Mouse (Mus musculus) heart, postnatal 0 days (tissue): ENCODE results near the gene Zfp286. TPM values are rescaled to one million over a fixed set of nuclear protein-coding genes. Genes with fewer than 3 reads are reported as not detected.

Experiments used
- ATAC-seq: fragments of 200-750 bp; cut with Nextera tagmentation; 2 replicates; pipeline ENCODE4 v1.8.0; 2017; ENCODE audit warnings: low read depth, moderate number of reproducible peaks, moderate library complexity; ENCODE audit not compliant: insufficient read depth
- DNase-seq: peaks from one replicate; pipeline ENCODE4 v3.0.0-alpha.2; 2016; ENCODE audit warnings: low spot score
- H3K27ac ChIP-seq: fragments of 300-500 bp; sonication (generic); 2 replicates; pipeline ENCODE4 v1.5.1; 2014; ENCODE audit warnings: low read depth, mild to moderate bottlenecking
- H3K27me3 ChIP-seq: fragments of 300-500 bp; sonication (generic); 2 replicates; pipeline ENCODE4 v1.6.1; 2014; ENCODE audit warnings: low read length, mixed read lengths; ENCODE audit not compliant: control insufficient read depth, insufficient read depth
- H3K36me3 ChIP-seq: fragments of 300-500 bp; sonication (generic); replicated peaks from 2 replicates; pipeline ENCODE4 v1.6.1; 2014; ENCODE audit warnings: low read length, mixed read lengths; ENCODE audit not compliant: control insufficient read depth, insufficient read depth
- H3K4me1 ChIP-seq: fragments of 300-500 bp; sonication (generic); 2 replicates; pipeline ENCODE4 v1.6.1; 2014; ENCODE audit warnings: antibody characterized with exemption; ENCODE audit not compliant: control insufficient read depth, insufficient read depth
- H3K4me2 ChIP-seq: fragments of 300-500 bp; sonication (generic); 2 replicates; pipeline ENCODE4 v1.6.1; 2014; ENCODE audit warnings: low read depth, mild to moderate bottlenecking, low read length, moderate library complexity
- H3K4me3 ChIP-seq: fragments of 300-500 bp; sonication (generic); 2 replicates; pipeline ENCODE4 v1.5.1; 2014; ENCODE audit warnings: low read depth, low read length
- H3K9ac ChIP-seq: fragments of 300-500 bp; sonication (generic); replicated peaks from 2 replicates; pipeline ENCODE4 v1.6.1; 2014; ENCODE audit warnings: low read depth, low read length, mixed read lengths
- H3K9me3 ChIP-seq: fragments of 300-500 bp; sonication (generic); replicated peaks from 2 replicates; pipeline ENCODE4 v1.6.1; 2016; ENCODE audit warnings: low read length; ENCODE audit not compliant: control insufficient read depth
- CTCF ChIP-seq: IDR thresholded peaks from 2 replicates; pipeline ENCODE4 v1.5.1; 2016; ENCODE audit warnings: antibody characterized with exemption, control low read depth, low read depth
- EP300 ChIP-seq: IDR thresholded peaks from 2 replicates; pipeline ENCODE4 v1.6.1; 2016; ENCODE audit warnings: antibody characterized with exemption, low read depth
- WGBS: fragments of 180-500 bp; shearing (Covaris S2); extraction: QIAGEN DNeasy Blood & Tissue Kit; methylation state at CpG from one replicate; pipeline ENCODE4 v1.1.7; 2014; 5-methylcytosine and 5-hydroxymethylcytosine counted together
- polyA plus RNA-seq: library from polyadenylated mRNA; unstranded; fragments of >200 nt; fragmentation: Nextera tagmentation; extraction: Ambion mirVana; gene quantifications from 2 replicates; pipeline ENCODE4 v1.2.1, GENCODE M21; 2015
- total RNA-seq: library from RNA; depleted of rRNA; stranded (reverse); fragments of >200 nt; gene quantifications from 2 replicates; pipeline ENCODE4 v1.2.3, GENCODE M21; 2014; ENCODE audit warnings: low replicate concordance

Zfp286 gene
- total and polyA plus RNA-seq, 2 experiments from 2014 or later = 2.0 to 3.5 TPM

GRCm38 (mm10) chr11:62826106-62826733, 37.0 kb upstream of the Zfp286 start:
- 80% methylated on average over 6 of the region's 6 CpGs for WGBS
- TF ChIP-seq EP300 = no peak
- no peak for TF ChIP-seq CTCF
- DNase-seq = no peak

GRCm38 (mm10) chr11:62825222-62826105, 36.2 kb upstream of the Zfp286 start:
- TF ChIP-seq EP300 (no peak), CTCF (no peak)
- H3K4me2 ChIP-seq = no peak overlapping the region
- H3K9ac ChIP-seq = no peak overlapping the region
- no peaks in the 10 kb centered on the region for H3K9me3 ChIP-seq
- no peak overlapping the region for H3K4me3 ChIP-seq
- DNase-seq (no peak), ATAC-seq (no peak)
- peaks cover 11% of the 10 kb centered on the region; the same call in 1 of the 2 replicates for H3K4me1 ChIP-seq
- peaks cover 6% of the 10 kb centered on the region for H3K36me3 ChIP-seq
- WGBS = 67% methylated on average over 9 of the region's 9 CpGs
- no peaks in the 10 kb centered on the region for H3K27me3 ChIP-seq
- no peak overlapping the region for H3K27ac ChIP-seq

More at GRCm38 (mm10) chr11:62826106-62826733, 37.0 kb upstream of the Zfp286 start:
- Histone ChIP-seq H3K4me2 (no peak overlapping the region), H3K4me1 (0 out of 2 replicates have a peak, but pooled peaks cover 3% of the 10 kb centered on the region), H3K36me3 (peaks cover 11% of the 10 kb centered on the region), H3K27me3 (no peaks in the 10 kb centered on the region), H3K9ac (no peak overlapping the region), H3K9me3 (no peaks in the 10 kb centered on the region), H3K27ac (no peak overlapping the region), H3K4me3 (no peak overlapping the region)
- ATAC-seq = no peak

GRCm38 (mm10) chr11:62824211-62824610, 34.9 kb upstream of the Zfp286 start:
- no peak overlapping the region for H3K9ac ChIP-seq
- H3K36me3 ChIP-seq = peaks cover 6% of the 10 kb centered on the region
- no peak for TF ChIP-seq CTCF
- TF ChIP-seq EP300 = no peak
- H3K27ac ChIP-seq = no peak overlapping the region
- H3K9me3 ChIP-seq = no peaks in the 10 kb centered on the region
- DNase-seq (no peak), ATAC-seq (no peak)
- peaks cover 17% of the 10 kb centered on the region; the same call in 1 of the 2 replicates for H3K4me1 ChIP-seq
- 54% methylated on average over 7 of the region's 7 CpGs for WGBS
- H3K4me2 ChIP-seq = no peak overlapping the region
- H3K27me3 ChIP-seq = no peaks in the 10 kb centered on the region
- H3K4me3 ChIP-seq = no peak overlapping the region

GRCm38 (mm10) chr11:62821893-62822292, 32.6 kb upstream of the Zfp286 start:
- Histone ChIP-seq H3K4me3 (peak overlapping the region; percentile 52), H3K9me3 (no peaks in the 10 kb centered on the region), H3K9ac (no peak overlapping the region), H3K4me1 (peaks cover 17% of the 10 kb centered on the region; the same call in 1 of the 2 replicates), H3K4me2 (peak overlapping the region; percentile 68), H3K27me3 (no peaks in the 10 kb centered on the region), H3K27ac (peak overlapping the region; percentile 59), H3K36me3 (no peaks in the 10 kb centered on the region)
- TF ChIP-seq EP300 (no peak), CTCF (no peak)
- DNase-seq (peak; percentile 13), ATAC-seq (no peak)
- 41% methylated on average over 5 of the region's 5 CpGs for WGBS

- 9% methylated on average over 16 of the region's 16 CpGs for WGBS
- Histone ChIP-seq H3K36me3 (no peaks in the 10 kb centered on the region), H3K27me3 (no peaks in the 10 kb centered on the region), H3K4me2 (peak overlapping the region; percentile 68), H3K4me3 (peak overlapping the region; percentile 52), H3K9me3 (no peaks in the 10 kb centered on the region), H3K27ac (peak overlapping the region; percentile 71), H3K4me1 (peaks cover 17% of the 10 kb centered on the region; the same call in 1 of the 2 replicates), H3K9ac (peak overlapping the region; percentile 53)
- peak; percentile 28 for DNase-seq
- no peak; the same call in 1 of the 2 replicates for ATAC-seq
- TF ChIP-seq CTCF (no peak), EP300 (no peak)
Observed at GRCm38 (mm10) chr11:62820661-62821437, 31.6 kb upstream of the Zfp286 start.
